Mouse (Mus musculus) fat pad, adult 2 months (tissue): ENCODE measurements around the gene Cstb.
A peak's percentile ranks its signal among the peaks of the same experiment; 100 is the strongest.
"Not testable (repeated sequence)": the region's sequence is repeated elsewhere in the genome, so short reads cannot be mapped to it uniquely, and the experiment has no call there.

Source experiments
- DNase-seq: peaks from one replicate; pipeline ENCODE4 v3.0.0-alpha.2; 2011; ENCODE audit warnings: low read depth, low spot score; ENCODE audit errors: extremely low read depth

The Cstb gene

GRCm38 (mm10) chr10:78414936-78415335, 10.5 kb upstream of the Cstb start:
- DNase-seq = not testable (repeated sequence)

- no peak for DNase-seq
Observed at GRCm38 (mm10) chr10:78417888-78418287, 7.6 kb upstream of the Cstb start.

GRCm38 (mm10) chr10:78418791-78419190, 6.7 kb upstream of the Cstb start:
- DNase-seq = no peak

GRCm38 (mm10) chr10:78420929-78421328, 4.5 kb upstream of the Cstb start:
- DNase-seq = no peak

- no peak for DNase-seq
Observed at GRCm38 (mm10) chr10:78422614-78423013, 2.9 kb upstream of the Cstb start.

- DNase-seq = no peak
Observed at GRCm38 (mm10) chr10:78426117-78426735, 757 bp downstream of the Cstb start.

- no peak for DNase-seq
Observed at GRCm38 (mm10) chr10:78428070-78428469, 2.6 kb downstream of the Cstb start.

- DNase-seq = peak; percentile 59
Observed at GRCm38 (mm10) chr10:78429180-78429579, 3.7 kb downstream of the Cstb start.

- no peak for DNase-seq
Observed at GRCm38 (mm10) chr10:78429776-78430175, 4.3 kb downstream of the Cstb start.

- DNase-seq = no peak
Observed at GRCm38 (mm10) chr10:78432853-78433252, 7.4 kb downstream of the Cstb start.

- DNase-seq = no peak
Observed at GRCm38 (mm10) chr10:78438094-78438493, 12.6 kb downstream of the Cstb start.

GRCm38 (mm10) chr10:78439550-78439949, 14.1 kb downstream of the Cstb start:
- no peak for DNase-seq

GRCm38 (mm10) chr10:78439990-78440389, 14.5 kb downstream of the Cstb start:
- DNase-seq = no peak

GRCm38 (mm10) chr10:78440812-78441211, 15.3 kb downstream of the Cstb start:
- DNase-seq = no peak

- no peak for DNase-seq
Observed at GRCm38 (mm10) chr10:78441606-78442005, 16.1 kb downstream of the Cstb start.

- DNase-seq = no peak
Observed at GRCm38 (mm10) chr10:78442292-78442691, 16.8 kb downstream of the Cstb start.

GRCm38 (mm10) chr10:78446195-78446594, 20.7 kb downstream of the Cstb start:
- no peak for DNase-seq

- no peak for DNase-seq
Observed at GRCm38 (mm10) chr10:78447396-78447795, 21.9 kb downstream of the Cstb start.

- no peak for DNase-seq
Observed at GRCm38 (mm10) chr10:78450761-78451160, 25.3 kb downstream of the Cstb start.

GRCm38 (mm10) chr10:78452641-78453040, 27.2 kb downstream of the Cstb start:
- DNase-seq = no peak

- no peak for DNase-seq
Observed at GRCm38 (mm10) chr10:78456696-78457095, 31.2 kb downstream of the Cstb start.

GRCm38 (mm10) chr10:78457495-78458347, 32.3 kb downstream of the Cstb start:
- DNase-seq = no peak
